Mouse (Mus musculus) brain, embryonic 14.5 days (tissue): ENCODE data around the gene Ypel1.

Experiments
- CTCF ChIP-seq: fragments of 200-500 bp; IDR thresholded peaks from 2 replicates; pipeline ENCODE4 v1.5.1; 2012; ENCODE audit warnings: inconsistent platforms, mild to moderate bottlenecking, moderate library complexity, borderline replicate concordance; ENCODE audit not compliant: insufficient read depth, insufficient read length; ENCODE audit errors: extremely low read depth
- POLR2A ChIP-seq: fragments of 200-500 bp; IDR thresholded peaks from 2 replicates; pipeline ENCODE4 v1.6.1; 2012; ENCODE audit warnings: mild to moderate bottlenecking, inconsistent platforms, borderline replicate concordance; ENCODE audit not compliant: poor library complexity, insufficient read depth, insufficient read length, severe bottlenecking; ENCODE audit errors: extremely low read depth

GRCm38 (mm10) chr16:17073000-17073399 lies 3.5 kb downstream of the Ypel1 start:
- TF ChIP-seq POLR2A (no peak), CTCF (no peak)
